Mouse (Mus musculus) NIH3T3 (cell line): Measurements from ENCODE around the gene 5830411N06Rik.

Source experiments
- DNase-seq: peaks from one replicate; pipeline ENCODE4 v3.0.0-alpha.2; 2012; ENCODE audit warnings: low read depth

Gene 5830411N06Rik

GRCm38 (mm10) chr7:140247216-140247615 lies at the start of gene 5830411N06Rik:
TSS of gene 5830411N06Rik (plus strand) at chr7:140247284.
- DNase-seq, result no peak

- DNase-seq, result no peak
Observed at GRCm38 (mm10) chr7:140201090-140201489, 46.0 kb upstream of the 5830411N06Rik start.

- no peak for DNase-seq
Observed at GRCm38 (mm10) chr7:140205864-140206263, 41.2 kb upstream of the 5830411N06Rik start, which contains the start of gene Olfr524. TSS of gene Olfr524 (minus strand) at chr7:140205964.

- no peak for DNase-seq
Observed at GRCm38 (mm10) chr7:140206904-140207303, 40.2 kb upstream of the 5830411N06Rik start.

GRCm38 (mm10) chr7:140208153-140208552 lies 38.9 kb upstream of the 5830411N06Rik start:
- DNase-seq, result no peak

- no peak for DNase-seq
Observed at GRCm38 (mm10) chr7:140208677-140209076, 38.4 kb upstream of the 5830411N06Rik start.

- DNase-seq, result no peak
Observed at GRCm38 (mm10) chr7:140213841-140214240, 33.2 kb upstream of the 5830411N06Rik start.

- no peak for DNase-seq
Observed at GRCm38 (mm10) chr7:140217967-140218366, 29.1 kb upstream of the 5830411N06Rik start, which contains the start of gene Cd163l1. TSS of gene Cd163l1 (plus strand) at chr7:140218267.

- DNase-seq, result peak; percentile 15
Observed at GRCm38 (mm10) chr7:140219268-140219667, 27.8 kb upstream of the 5830411N06Rik start.

- no peak for DNase-seq
Observed at GRCm38 (mm10) chr7:140220375-140220774, 26.7 kb upstream of the 5830411N06Rik start.

- no peak for DNase-seq
Observed at GRCm38 (mm10) chr7:140224209-140224608, 22.9 kb upstream of the 5830411N06Rik start.

- no peak for DNase-seq
Observed at GRCm38 (mm10) chr7:140228476-140228875, 18.6 kb upstream of the 5830411N06Rik start.

- DNase-seq, result no peak
Observed at GRCm38 (mm10) chr7:140231026-140231425, 16.1 kb upstream of the 5830411N06Rik start.

- no peak for DNase-seq
Observed at GRCm38 (mm10) chr7:140233696-140234095, 13.4 kb upstream of the 5830411N06Rik start.

- DNase-seq, result no peak
Observed at GRCm38 (mm10) chr7:140253780-140254299, 6.8 kb downstream of the 5830411N06Rik start.

- no peak for DNase-seq
Observed at GRCm38 (mm10) chr7:140295746-140296145, 48.7 kb downstream of the 5830411N06Rik start.

GRCm38 (mm10) chr7:140296876-140297275 lies 49.8 kb downstream of the 5830411N06Rik start:
- DNase-seq, result no peak

- DNase-seq, result no peak
Observed at GRCm38 (mm10) chr7:140299416-140299815, 52.3 kb downstream of the 5830411N06Rik start.

GRCm38 (mm10) chr7:140319861-140320385 lies 72.8 kb downstream of the 5830411N06Rik start:
- no peak for DNase-seq

GRCm38 (mm10) chr7:140320558-140320957 lies 73.5 kb downstream of the 5830411N06Rik start, which contains the start of gene Olfr525:
TSS of gene Olfr525 (plus strand) at chr7:140320858.
- DNase-seq, result no peak

- DNase-seq, result no peak
Observed at GRCm38 (mm10) chr7:140321135-140321534, 74.1 kb downstream of the 5830411N06Rik start.

GRCm38 (mm10) chr7:140329766-140330304 lies 82.8 kb downstream of the 5830411N06Rik start:
- DNase-seq, result no peak

GRCm38 (mm10) chr7:140333717-140334116 lies 86.6 kb downstream of the 5830411N06Rik start, which contains the start of gene Olfr527:
TSS of gene Olfr527 (plus strand) at chr7:140334017.
- no peak for DNase-seq
